Mouse (Mus musculus): Measurements from ENCODE around the gene Tshz2. TPM values are rescaled to one million over a fixed set of nuclear protein-coding genes. Genes with fewer than 3 reads are reported as not detected.

Tshz2 gene
- polyA plus RNA-seq, 1 experiment from 2014 or later, result 20.1 TPM

GRCm38 (mm10) chr2:170101932-170102331, 469.1 kb downstream of the Tshz2 start:
- H3K9me3 ChIP-seq (ENCODE audit: control insufficient read depth, low read depth, low read length), result no peaks in the 10 kb centered on the region
- no peak for ATAC-seq (ENCODE audit: insufficient number of reproducible peaks, insufficient read depth, low FRiP score, low read depth)
- no peak overlapping the region for H3K4me2 ChIP-seq (replicated peaks; ENCODE audit: low read depth, low read length)
- H3K27me3 ChIP-seq (ENCODE audit: control insufficient read depth, insufficient read depth, low read length), result no peaks in the 10 kb centered on the region
- no peak overlapping the region for H3K27ac ChIP-seq (ENCODE audit: low read length)
- 78% methylated on average over 7 of the region's 7 CpGs for WGBS
- H3K4me1 ChIP-seq (ENCODE audit: control insufficient read depth, insufficient read depth, low read length), result no peaks in the 10 kb centered on the region
- H3K36me3 ChIP-seq (ENCODE audit: control insufficient read depth, insufficient read depth, low read length), result no peaks in the 10 kb centered on the region; the same call in 1 of the 2 replicates
- no peak overlapping the region for H3K9ac ChIP-seq (replicated peaks; ENCODE audit: low read depth, low read length)
- no peak overlapping the region for H3K4me3 ChIP-seq (ENCODE audit: low read depth, low read length)

GRCm38 (mm10) chr2:170103341-170103740, 470.5 kb downstream of the Tshz2 start:
- Histone ChIP-seq H3K4me2 (replicated peaks; ENCODE audit: low read depth, low read length) (no peak overlapping the region), H3K9ac (replicated peaks; ENCODE audit: low read depth, low read length) (no peak overlapping the region), H3K27ac (ENCODE audit: low read length) (no peak overlapping the region), H3K4me1 (ENCODE audit: control insufficient read depth, insufficient read depth, low read length) (no peaks in the 10 kb centered on the region), H3K36me3 (ENCODE audit: control insufficient read depth, insufficient read depth, low read length) (no peaks in the 10 kb centered on the region; the same call in 1 of the 2 replicates), H3K9me3 (ENCODE audit: control insufficient read depth, low read depth, low read length) (no peaks in the 10 kb centered on the region), H3K27me3 (ENCODE audit: control insufficient read depth, insufficient read depth, low read length) (no peaks in the 10 kb centered on the region), H3K4me3 (ENCODE audit: low read depth, low read length) (no peak overlapping the region)
- ATAC-seq (ENCODE audit: insufficient number of reproducible peaks, insufficient read depth, low FRiP score, low read depth), result no peak
- WGBS, result 80% methylated on average over 5 of the region's 5 CpGs

DNA sequence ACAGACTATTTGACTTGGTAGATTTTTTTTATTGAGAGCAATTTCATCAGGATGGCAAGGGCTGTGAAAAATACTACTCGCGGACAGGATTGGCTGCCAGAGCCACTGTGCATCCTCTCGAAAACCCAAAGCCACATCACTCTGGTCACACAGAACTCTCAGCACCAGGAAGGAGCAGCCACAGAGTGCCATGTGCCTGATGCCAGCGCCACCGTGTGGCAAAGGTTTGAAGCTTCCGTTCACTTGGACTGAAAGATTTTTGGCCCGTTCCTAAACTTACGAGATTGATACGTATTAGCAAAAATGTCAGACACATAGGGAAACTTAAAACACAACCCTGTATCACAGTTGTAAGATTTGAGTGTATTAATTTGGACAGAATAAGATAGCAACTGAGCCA, 471.0 kb downstream of the Tshz2 start:
- no peak for ATAC-seq (ENCODE audit: insufficient number of reproducible peaks, insufficient read depth, low FRiP score, low read depth)
- Histone ChIP-seq H3K27me3 (ENCODE audit: control insufficient read depth, insufficient read depth, low read length) (no peaks in the 10 kb centered on the region), H3K4me1 (ENCODE audit: control insufficient read depth, insufficient read depth, low read length) (no peaks in the 10 kb centered on the region), H3K4me2 (replicated peaks; ENCODE audit: low read depth, low read length) (no peak overlapping the region), H3K27ac (ENCODE audit: low read length) (no peak overlapping the region), H3K9me3 (ENCODE audit: control insufficient read depth, low read depth, low read length) (no peaks in the 10 kb centered on the region), H3K9ac (replicated peaks; ENCODE audit: low read depth, low read length) (no peak overlapping the region), H3K4me3 (ENCODE audit: low read depth, low read length) (no peak overlapping the region), H3K36me3 (ENCODE audit: control insufficient read depth, insufficient read depth, low read length) (peaks cover under 1% of the 10 kb centered on the region; the same call in 1 of the 2 replicates)
- WGBS, result 50% methylated on average over 9 of the region's 9 CpGs

GRCm38 (mm10) chr2:170104396-170104795, 471.6 kb downstream of the Tshz2 start:
- Histone ChIP-seq H3K27me3 (ENCODE audit: control insufficient read depth, insufficient read depth, low read length) (no peaks in the 10 kb centered on the region), H3K9me3 (ENCODE audit: control insufficient read depth, low read depth, low read length) (no peaks in the 10 kb centered on the region), H3K4me1 (ENCODE audit: control insufficient read depth, insufficient read depth, low read length) (no peaks in the 10 kb centered on the region), H3K27ac (ENCODE audit: low read length) (no peak overlapping the region), H3K4me2 (replicated peaks; ENCODE audit: low read depth, low read length) (no peak overlapping the region), H3K9ac (replicated peaks; ENCODE audit: low read depth, low read length) (no peak overlapping the region), H3K36me3 (ENCODE audit: control insufficient read depth, insufficient read depth, low read length) (peaks cover 4% of the 10 kb centered on the region; the same call in 1 of the 2 replicates), H3K4me3 (ENCODE audit: low read depth, low read length) (no peak overlapping the region)
- no peak for ATAC-seq (ENCODE audit: insufficient number of reproducible peaks, insufficient read depth, low FRiP score, low read depth)
- WGBS, result 88% methylated on average over 6 of the region's 6 CpGs

GRCm38 (mm10) chr2:170106000-170106399, 473.2 kb downstream of the Tshz2 start:
- H3K4me3 ChIP-seq (ENCODE audit: low read depth, low read length), result no peak overlapping the region
- ATAC-seq (ENCODE audit: insufficient number of reproducible peaks, insufficient read depth, low FRiP score, low read depth), result no peak
- no peak overlapping the region for H3K9ac ChIP-seq (replicated peaks; ENCODE audit: low read depth, low read length)
- H3K4me1 ChIP-seq (ENCODE audit: control insufficient read depth, insufficient read depth, low read length), result no peaks in the 10 kb centered on the region
- WGBS, result 66% methylated on average over 9 of the region's 9 CpGs
- 0 out of 2 replicates have a peak overlapping the region, but pooled peaks have one; percentile 10 for H3K27ac ChIP-seq (ENCODE audit: low read length)
- H3K4me2 ChIP-seq (replicated peaks; ENCODE audit: low read depth, low read length), result no peak overlapping the region
- H3K27me3 ChIP-seq (ENCODE audit: control insufficient read depth, insufficient read depth, low read length), result no peaks in the 10 kb centered on the region
- H3K36me3 ChIP-seq (ENCODE audit: control insufficient read depth, insufficient read depth, low read length), result peaks cover 18% of the 10 kb centered on the region; the same call in 1 of the 2 replicates
- no peaks in the 10 kb centered on the region for H3K9me3 ChIP-seq (ENCODE audit: control insufficient read depth, low read depth, low read length)

DNA sequence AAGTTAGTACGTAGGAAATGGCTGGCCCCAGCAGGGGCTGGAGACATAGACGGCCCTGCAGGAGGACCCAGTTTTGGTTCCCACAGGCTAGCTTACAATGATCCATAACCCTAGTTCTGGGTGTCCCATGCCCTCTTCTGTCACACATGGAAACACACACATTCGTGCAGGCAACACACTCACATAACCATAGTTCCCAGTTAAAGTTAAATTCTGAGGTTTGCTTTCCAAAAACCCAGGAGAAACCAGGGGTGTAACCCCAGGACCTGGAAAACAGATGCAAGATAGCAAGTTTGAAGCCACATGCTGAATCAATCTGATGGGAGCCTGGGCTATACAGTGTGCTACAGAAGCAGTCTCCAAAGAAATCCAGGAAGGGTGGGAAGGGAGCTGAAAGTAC, 475.0 kb downstream of the Tshz2 start:
- no peaks in the 10 kb centered on the region for H3K27me3 ChIP-seq (ENCODE audit: control insufficient read depth, insufficient read depth, low read length)
- H3K36me3 ChIP-seq (ENCODE audit: control insufficient read depth, insufficient read depth, low read length), result peaks cover 33% of the 10 kb centered on the region
- 81% methylated on average over 3 of the region's 3 CpGs for WGBS
- H3K4me1 ChIP-seq (ENCODE audit: control insufficient read depth, insufficient read depth, low read length), result no peaks in the 10 kb centered on the region
- no peak overlapping the region for H3K27ac ChIP-seq (ENCODE audit: low read length)
- no peak for ATAC-seq (ENCODE audit: insufficient number of reproducible peaks, insufficient read depth, low FRiP score, low read depth)
- no peak overlapping the region for H3K9ac ChIP-seq (replicated peaks; ENCODE audit: low read depth, low read length)
- no peak overlapping the region for H3K4me2 ChIP-seq (replicated peaks; ENCODE audit: low read depth, low read length)
- no peak overlapping the region for H3K4me3 ChIP-seq (ENCODE audit: low read depth, low read length)
- H3K9me3 ChIP-seq (ENCODE audit: control insufficient read depth, low read depth, low read length), result no peaks in the 10 kb centered on the region

GRCm38 (mm10) chr2:170109528-170109927, 476.7 kb downstream of the Tshz2 start:
- peaks cover 49% of the 10 kb centered on the region for H3K36me3 ChIP-seq (ENCODE audit: control insufficient read depth, insufficient read depth, low read length)
- ATAC-seq (ENCODE audit: insufficient number of reproducible peaks, insufficient read depth, low FRiP score, low read depth), result no peak
- H3K4me2 ChIP-seq (replicated peaks; ENCODE audit: low read depth, low read length), result no peak overlapping the region
- no peaks in the 10 kb centered on the region for H3K27me3 ChIP-seq (ENCODE audit: control insufficient read depth, insufficient read depth, low read length)
- no peak overlapping the region for H3K27ac ChIP-seq (ENCODE audit: low read length)
- H3K4me3 ChIP-seq (ENCODE audit: low read depth, low read length), result no peak overlapping the region
- H3K4me1 ChIP-seq (ENCODE audit: control insufficient read depth, insufficient read depth, low read length), result no peaks in the 10 kb centered on the region
- no peak overlapping the region for H3K9ac ChIP-seq (replicated peaks; ENCODE audit: low read depth, low read length)
- no peaks in the 10 kb centered on the region for H3K9me3 ChIP-seq (ENCODE audit: control insufficient read depth, low read depth, low read length)
- 59% methylated on average over 5 of the region's 5 CpGs for WGBS

- ATAC-seq (ENCODE audit: insufficient number of reproducible peaks, insufficient read depth, low FRiP score, low read depth), result no peak
- Histone ChIP-seq H3K27me3 (ENCODE audit: control insufficient read depth, insufficient read depth, low read length) (no peaks in the 10 kb centered on the region), H3K9ac (replicated peaks; ENCODE audit: low read depth, low read length) (no peak overlapping the region), H3K9me3 (ENCODE audit: control insufficient read depth, low read depth, low read length) (no peaks in the 10 kb centered on the region), H3K4me1 (ENCODE audit: control insufficient read depth, insufficient read depth, low read length) (no peaks in the 10 kb centered on the region), H3K36me3 (ENCODE audit: control insufficient read depth, insufficient read depth, low read length) (peaks cover 57% of the 10 kb centered on the region), H3K27ac (ENCODE audit: low read length) (no peak overlapping the region), H3K4me2 (replicated peaks; ENCODE audit: low read depth, low read length) (no peak overlapping the region), H3K4me3 (ENCODE audit: low read depth, low read length) (no peak overlapping the region)
- WGBS, result 79% methylated on average over 8 of the region's 8 CpGs
Observed at GRCm38 (mm10) chr2:170110306-170110705, 477.5 kb downstream of the Tshz2 start.

GRCm38 (mm10) chr2:170116704-170117281, 484.0 kb downstream of the Tshz2 start:
- 40% methylated on average over 4 of the region's 4 CpGs for WGBS
- Histone ChIP-seq H3K27me3 (ENCODE audit: control insufficient read depth, insufficient read depth, low read length) (no peaks in the 10 kb centered on the region), H3K4me1 (ENCODE audit: control insufficient read depth, insufficient read depth, low read length) (no peaks in the 10 kb centered on the region), H3K36me3 (ENCODE audit: control insufficient read depth, insufficient read depth, low read length) (peaks cover 75% of the 10 kb centered on the region), H3K4me3 (ENCODE audit: low read depth, low read length) (no peak overlapping the region), H3K9me3 (ENCODE audit: control insufficient read depth, low read depth, low read length) (no peaks in the 10 kb centered on the region), H3K27ac (ENCODE audit: low read length) (no peak overlapping the region), H3K9ac (replicated peaks; ENCODE audit: low read depth, low read length) (no peak overlapping the region), H3K4me2 (replicated peaks; ENCODE audit: low read depth, low read length) (no peak overlapping the region)
- ATAC-seq (ENCODE audit: insufficient number of reproducible peaks, insufficient read depth, low FRiP score, low read depth), result no peak

Measured in stomach, embryonic 14.5 days (tissue).